Mouse (Mus musculus) testis, postnatal 14 days (tissue): ENCODE results near the gene Zfp526.

Experiments
- DNase-seq: peaks from one replicate; pipeline ENCODE4 v3.0.0; 2021; ENCODE audit warnings: low spot score

The Zfp526 gene

GRCm38 (mm10) chr7:25221102-25221883 lies at the start of gene Zfp526:
TSS of gene Zfp526 (plus strand) at chr7:25221425.
- peak; percentile 96 for DNase-seq

GRCm38 (mm10) chr7:25172669-25173068 lies 48.6 kb upstream of the Zfp526 start:
- DNase-seq = no peak

GRCm38 (mm10) chr7:25174343-25174742 lies 46.9 kb upstream of the Zfp526 start:
- no peak for DNase-seq

- no peak for DNase-seq
These were observed 42.9 kb upstream of the Zfp526 start for GRCm38 (mm10) chr7:25178317-25178716.

- no peak for DNase-seq
These were observed 42.2 kb upstream of the Zfp526 start for GRCm38 (mm10) chr7:25178787-25179605.

GRCm38 (mm10) chr7:25179606-25180161 lies 41.5 kb upstream of the Zfp526 start, which contains the start of gene Pou2f2:
TSS of gene Pou2f2 (minus strand) at chr7:25179726.
- DNase-seq = peak; percentile 44

- DNase-seq = no peak
These were observed 40.7 kb upstream of the Zfp526 start for GRCm38 (mm10) chr7:25180512-25180911.

- DNase-seq = no peak
These were observed 39.9 kb upstream of the Zfp526 start for GRCm38 (mm10) chr7:25181331-25181790.

GRCm38 (mm10) chr7:25181814-25182213 lies 39.4 kb upstream of the Zfp526 start:
- no peak for DNase-seq

- DNase-seq = no peak
These were observed 37.1 kb upstream of the Zfp526 start for GRCm38 (mm10) chr7:25184091-25184490.

GRCm38 (mm10) chr7:25187662-25188650 lies 33.3 kb upstream of the Zfp526 start:
- peak; percentile 81 for DNase-seq

- DNase-seq = no peak
These were observed 30.4 kb upstream of the Zfp526 start for GRCm38 (mm10) chr7:25190806-25191205.

GRCm38 (mm10) chr7:25192110-25192509 lies 29.1 kb upstream of the Zfp526 start:
- no peak for DNase-seq

- no peak for DNase-seq
These were observed 26.1 kb upstream of the Zfp526 start for GRCm38 (mm10) chr7:25195148-25195547.

GRCm38 (mm10) chr7:25196107-25196506 lies 25.1 kb upstream of the Zfp526 start:
- no peak for DNase-seq

GRCm38 (mm10) chr7:25197384-25198018 lies 23.7 kb upstream of the Zfp526 start:
- DNase-seq = no peak

- no peak for DNase-seq
These were observed 17.6 kb upstream of the Zfp526 start for GRCm38 (mm10) chr7:25203624-25204023.

GRCm38 (mm10) chr7:25205355-25206093 lies 15.7 kb upstream of the Zfp526 start:
- DNase-seq = no peak

GRCm38 (mm10) chr7:25206094-25206830 lies 15.0 kb upstream of the Zfp526 start:
- DNase-seq = no peak
